Mouse (Mus musculus): ENCODE data around the gene Macrod2.

GRCm38 (mm10) chr2:141271541-141271940, 876.4 kb downstream of the Macrod2 start:
- TF ChIP-seq CTCF (IDR thresholded peaks at IDR 0.05; ENCODE audit: control insufficient read depth, insufficient read depth, insufficient replicate concordance, low read depth, low read length) (no peak), POLR2A (IDR thresholded peaks at IDR 0.05; ENCODE audit: control insufficient read depth, low read depth, low read length) (no peak)

Measured in testis, adult 2 months (tissue).